Mouse (Mus musculus) c-Kit-negative CD71-positive TER-119-positive erythroid progenitor cells, embryonic 14.5 days (primary cell): Measurements from ENCODE around the gene Cdk9.

Experiments
- DNase-seq: peaks from one replicate; pipeline ENCODE4 v3.0.0-alpha.2; 2013; ENCODE audit warnings: low read depth, low spot score

The Cdk9 gene

GRCm38 (mm10) chr2:32708643-32709042 lies 4.2 kb downstream of the Cdk9 start:
- peak; percentile 46 for DNase-seq

GRCm38 (mm10) chr2:32706971-32707370 lies 5.9 kb downstream of the Cdk9 start:
- DNase-seq = no peak

GRCm38 (mm10) chr2:32705018-32705417 lies 7.9 kb downstream of the Cdk9 start:
- DNase-seq = no peak

GRCm38 (mm10) chr2:32704021-32704421 lies 8.9 kb downstream of the Cdk9 start, which contains the start of gene Fpgs:
Fpgs (minus strand) TSS chr2:32704145.
- DNase-seq = no peak

- no peak for DNase-seq
Measured at GRCm38 (mm10) chr2:32703046-32703445, 9.8 kb downstream of the Cdk9 start.

GRCm38 (mm10) chr2:32700966-32701743 lies 11.7 kb downstream of the Cdk9 start:
- no peak for DNase-seq

- no peak for DNase-seq
Measured at GRCm38 (mm10) chr2:32699680-32700079, 13.2 kb downstream of the Cdk9 start.

- no peak for DNase-seq
Measured at GRCm38 (mm10) chr2:32694691-32695090, 18.2 kb downstream of the Cdk9 start.

- DNase-seq = peak; percentile 84
Measured at GRCm38 (mm10) chr2:32693823-32694411, 19.0 kb downstream of the Cdk9 start.

- no peak for DNase-seq
Measured at GRCm38 (mm10) chr2:32693282-32693681, 19.6 kb downstream of the Cdk9 start.

- no peak for DNase-seq
Measured at GRCm38 (mm10) chr2:32692496-32692895, 20.4 kb downstream of the Cdk9 start.

GRCm38 (mm10) chr2:32691041-32691440 lies 21.8 kb downstream of the Cdk9 start:
- DNase-seq = no peak

- DNase-seq = peak; percentile 68
Measured at GRCm38 (mm10) chr2:32689420-32689819, 23.5 kb downstream of the Cdk9 start.

GRCm38 (mm10) chr2:32687562-32687961 lies 25.3 kb downstream of the Cdk9 start:
- no peak for DNase-seq

- DNase-seq = no peak
Measured at GRCm38 (mm10) chr2:32686640-32687039, 26.2 kb downstream of the Cdk9 start.

GRCm38 (mm10) chr2:32685807-32686206 lies 27.1 kb downstream of the Cdk9 start:
- DNase-seq = no peak

- no peak for DNase-seq
Measured at GRCm38 (mm10) chr2:32684681-32685428, 28.0 kb downstream of the Cdk9 start.

GRCm38 (mm10) chr2:32683701-32684100 lies 29.2 kb downstream of the Cdk9 start:
- DNase-seq = no peak

GRCm38 (mm10) chr2:32682721-32683417 lies 30.0 kb downstream of the Cdk9 start:
- DNase-seq = no peak

- no peak for DNase-seq
Measured at GRCm38 (mm10) chr2:32681754-32682153, 31.1 kb downstream of the Cdk9 start.

- DNase-seq = no peak
Measured at GRCm38 (mm10) chr2:32680961-32681650, 31.8 kb downstream of the Cdk9 start.
